Mouse (Mus musculus) MEL (cell line): Measurements from ENCODE around the gene Tesk1. TPM values are rescaled to one million over a fixed set of nuclear protein-coding genes. Genes with fewer than 3 reads are reported as not detected.

Experiments used
- DNase-seq: peaks from one replicate; pipeline ENCODE4 v3.0.0; 2011; ENCODE audit warnings: low read depth, low spot score
- H3K27ac ChIP-seq: 2 replicates; pipeline ENCODE4 v1.5.1; 2012; ENCODE audit warnings: low read depth, mild to moderate bottlenecking, control low read depth, low read length, moderate library complexity; ENCODE audit not compliant: control insufficient read depth
- H3K27me3 ChIP-seq, 2 experiments: fragments of 150-350 bp in 1 of 2; sonication (generic) in 1 of 2; 2 replicates each; pipeline ENCODE4 v1.6.1; 2012; ENCODE audit warnings: low read length in 2 of 2, mild to moderate bottlenecking in 2 of 2, improper control_type of control experiment in 1 of 2, moderate library complexity in 1 of 2; ENCODE audit not compliant: insufficient read depth in 2 of 2, control insufficient read depth in 1 of 2
- H3K36me3 ChIP-seq, 2 experiments: 2 replicates each; pipeline ENCODE4 v1.6.1; 2012 to 2014; ENCODE audit warnings: low read length in 2 of 2, improper control_type of control experiment in 1 of 2, inconsistent platforms in 1 of 2, mild to moderate bottlenecking in 1 of 2; ENCODE audit not compliant: insufficient read depth in 2 of 2, control insufficient read depth in 1 of 2
- H3K4me1 ChIP-seq, 2 experiments: fragments of 150-350 bp in 1 of 2; sonication (generic) in 1 of 2; 2 replicates each; pipeline ENCODE4 v1.6.1; 2012; ENCODE audit warnings: low read length in 2 of 2, improper control_type of control experiment in 1 of 2, mild to moderate bottlenecking in 1 of 2; ENCODE audit not compliant: insufficient read depth in 2 of 2, control insufficient read depth in 1 of 2
- H3K4me3 ChIP-seq, 2 experiments: fragments of 150-350 bp in 1 of 2; sonication (generic) in 1 of 2; 2 replicates each; pipeline ENCODE4 v1.5.1; 2012; ENCODE audit warnings: low read depth in 2 of 2, low read length in 2 of 2, mild to moderate bottlenecking in 2 of 2, moderate library complexity in 2 of 2, control low read depth in 1 of 2, improper control_type of control experiment in 1 of 2; ENCODE audit not compliant: control insufficient read depth in 1 of 2, insufficient read depth in 1 of 2
- H3K79me2 ChIP-seq: 2 replicates; pipeline ENCODE4 v1.6.1; 2012; ENCODE audit warnings: mild to moderate bottlenecking, low read length, moderate library complexity; ENCODE audit not compliant: control insufficient read depth, poor library complexity, insufficient read depth
- H3K9ac ChIP-seq: 2 replicates; pipeline ENCODE4 v1.6.1; 2012; ENCODE audit warnings: low read depth, mild to moderate bottlenecking, control low read depth, low read length, moderate library complexity; ENCODE audit not compliant: control insufficient read depth, poor library complexity, severe bottlenecking
- H3K9me3 ChIP-seq: fragments of 150-350 bp; sonication (generic); replicated peaks from 2 replicates; pipeline ENCODE4 v1.6.1; 2012; ENCODE audit warnings: mild to moderate bottlenecking, low read length, improper control_type of control experiment, moderate library complexity; ENCODE audit not compliant: insufficient read depth
- CHD1 ChIP-seq: IDR thresholded peaks from 2 replicates; pipeline ENCODE4 v1.6.1; 2012; ENCODE audit warnings: low read depth, mild to moderate bottlenecking, inconsistent platforms, low read length, improper control_type of control experiment
- CHD2 ChIP-seq: IDR thresholded peaks from 2 replicates; pipeline ENCODE4 v1.6.1; 2011; ENCODE audit warnings: low read length, improper control_type of control experiment
- E2F4 ChIP-seq: IDR thresholded peaks from 2 replicates; pipeline ENCODE4 v1.6.1; 2011; ENCODE audit warnings: low read depth, low read length, improper control_type of control experiment, borderline replicate concordance
- ELF1 ChIP-seq: IDR thresholded peaks from 2 replicates; pipeline ENCODE4 v1.6.1; 2014; ENCODE audit warnings: low read depth, mild to moderate bottlenecking, inconsistent platforms, low read length, improper control_type of control experiment, moderate library complexity
- EP300 ChIP-seq, 2 experiments: IDR thresholded peaks; 2 replicates each; pipeline ENCODE4 v1.6.1; 2011; ENCODE audit warnings: improper control_type of control experiment in 2 of 2, low read length in 2 of 2, low read depth in 1 of 2, mild to moderate bottlenecking in 1 of 2
- HCFC1 ChIP-seq: IDR thresholded peaks from 2 replicates; pipeline ENCODE4 v1.6.1; 2012; ENCODE audit warnings: low read depth, mild to moderate bottlenecking, inconsistent platforms, low read length, improper control_type of control experiment, moderate library complexity
- JUND ChIP-seq: IDR thresholded peaks from 2 replicates; pipeline ENCODE4 v1.6.1; 2011; ENCODE audit warnings: low read depth, mild to moderate bottlenecking, improper control_type of control experiment, low read length
- KAT2A ChIP-seq: conservative IDR thresholded peaks from 2 replicates; pipeline ENCODE4 v1.6.1; 2012; ENCODE audit warnings: low read depth, low read length, improper control_type of control experiment, inconsistent platforms
- MAFK ChIP-seq: IDR thresholded peaks from 2 replicates; pipeline ENCODE4 v1.6.1; 2011; ENCODE audit warnings: low read depth, mild to moderate bottlenecking, low read length, improper control_type of control experiment, borderline replicate concordance
- MAX ChIP-seq: IDR thresholded peaks from 2 replicates; pipeline ENCODE4 v1.6.1; 2011; ENCODE audit warnings: low read length, improper control_type of control experiment
- MAZ ChIP-seq: IDR thresholded peaks from 2 replicates; pipeline ENCODE4 v1.6.1; 2012; ENCODE audit warnings: low read depth, mild to moderate bottlenecking, inconsistent platforms, low read length, improper control_type of control experiment
- MXI1 ChIP-seq: IDR thresholded peaks from 2 replicates; pipeline ENCODE4 v1.6.1; 2011; ENCODE audit warnings: mild to moderate bottlenecking, low read depth, low read length, improper control_type of control experiment
- MYC ChIP-seq: IDR thresholded peaks from 2 replicates; pipeline ENCODE4 v1.6.1; 2011; ENCODE audit warnings: low read depth, mild to moderate bottlenecking, low read length, improper control_type of control experiment, moderate library complexity
- NELFE ChIP-seq: IDR thresholded peaks from 2 replicates; pipeline ENCODE4 v1.6.1; 2011; ENCODE audit warnings: low read depth, low read length, improper control_type of control experiment
- POLR2AphosphoS2 ChIP-seq: IDR thresholded peaks from 2 replicates; pipeline ENCODE4 v1.6.1; 2011; ENCODE audit warnings: low read length, improper control_type of control experiment
- RAD21 ChIP-seq: IDR thresholded peaks from 2 replicates; pipeline ENCODE4 v1.6.1; 2011; ENCODE audit warnings: mild to moderate bottlenecking, low read depth, low read length, improper control_type of control experiment
- SMC3 ChIP-seq: IDR thresholded peaks from 2 replicates; pipeline ENCODE4 v1.6.1; 2011; ENCODE audit warnings: low read depth, low read length, improper control_type of control experiment
- UBTF ChIP-seq: IDR thresholded peaks from 2 replicates; pipeline ENCODE4 v1.6.1; 2012; ENCODE audit warnings: low read depth, mild to moderate bottlenecking, inconsistent platforms, low read length, improper control_type of control experiment, moderate library complexity, borderline replicate concordance; ENCODE audit not compliant: insufficient read depth
- USF1 ChIP-seq: IDR thresholded peaks from 2 replicates; pipeline ENCODE4 v1.6.1; 2014; ENCODE audit warnings: low read depth, mild to moderate bottlenecking, inconsistent platforms, low read length, improper control_type of control experiment, moderate library complexity
- USF2 ChIP-seq, 2 experiments: IDR thresholded peaks; 2 replicates each; pipeline ENCODE4 v1.6.1; 2011 to 2012; ENCODE audit warnings: improper control_type of control experiment in 2 of 2, low read length in 2 of 2, borderline replicate concordance in 1 of 2, inconsistent platforms in 1 of 2, low read depth in 1 of 2, mild to moderate bottlenecking in 1 of 2; ENCODE audit not compliant: insufficient read depth in 1 of 2
- ZC3H11A ChIP-seq: IDR thresholded peaks from 2 replicates; pipeline ENCODE4 v1.6.1; 2012; ENCODE audit warnings: low read depth, mild to moderate bottlenecking, inconsistent platforms, low read length, improper control_type of control experiment
- ZMIZ1 ChIP-seq: IDR thresholded peaks from 2 replicates; pipeline ENCODE4 v1.6.1; 2012; ENCODE audit warnings: low read depth, mild to moderate bottlenecking, inconsistent platforms, low read length, improper control_type of control experiment, moderate library complexity
- ZNF384 ChIP-seq: IDR thresholded peaks from 2 replicates; pipeline ENCODE4 v1.6.1; 2012; ENCODE audit warnings: low read depth, mild to moderate bottlenecking, inconsistent platforms, low read length, improper control_type of control experiment
- polyA plus RNA-seq, 2 experiments: library from polyadenylated mRNA; stranded (reverse) in 1 of 2; unstranded in 1 of 2; fragments of >175 nt in 1 of 2; fragments of >200 nt in 1 of 2; gene quantifications; 2 replicates each; pipeline versions ENCODE4 v1.2.1 to v1.2.4; 2012; ENCODE audit warnings: low replicate concordance in 2 of 2, low read depth in 1 of 2; ENCODE audit not compliant: insufficient read length in 2 of 2, insufficient read depth in 1 of 2, missing spikeins in 1 of 2
- total RNA-seq: library from RNA; depleted of rRNA; stranded (reverse); fragments of 300-350 nt; gene quantifications from 2 replicates; pipeline ENCODE4 v1.2.3, GENCODE M21; 2012

The Tesk1 gene
- total and polyA plus RNA-seq, 3 experiments, result 9.1 to 24.6 TPM; not detected in 1

DNA sequence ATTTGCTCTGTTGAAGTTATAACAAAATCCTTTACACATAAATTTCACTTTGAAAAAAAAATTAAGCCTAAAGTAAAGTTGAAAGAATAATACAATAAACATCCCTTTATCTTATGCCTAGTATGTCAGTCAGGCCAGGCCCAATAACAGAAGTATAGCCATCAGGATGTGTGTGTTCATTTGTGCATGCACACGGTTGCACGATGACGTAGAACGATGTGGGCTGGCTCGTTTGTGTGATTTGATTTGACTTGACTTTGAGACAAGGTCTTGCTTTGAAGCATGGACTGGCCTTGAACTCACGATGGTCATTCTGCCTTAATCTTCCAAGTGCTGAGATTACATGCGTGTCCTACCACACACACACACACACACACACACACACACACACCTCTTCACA, 25.1 kb downstream of the Tesk1 start:
- Histone ChIP-seq H3K9ac (no peak overlapping the region), H3K9me3 (no peaks in the 10 kb centered on the region), H3K4me1 (peaks cover 4 to 6% of the 10 kb centered on the region in 2 experiments; a peak in 1 of 4 replicates), H3K79me2 (no peaks in the 10 kb centered on the region), H3K27ac (no peak overlapping the region), H3K4me3 (no peak overlapping the region), H3K27me3 (no peaks in the 10 kb centered on the region), H3K36me3 (peaks cover 0 to 5% of the 10 kb centered on the region in 2 experiments; a peak in 2 of 4 replicates)
- TF ChIP-seq MXI1 (no peak), ZMIZ1 (no peak), NELFE (no peak), ZC3H11A (no peak), EP300 (IDR thresholded peaks at IDR 0.05; ENCODE audit: low read depth in 1 of 2, low read length in 2 of 2) (no peak), CHD2 (no peak), POLR2AphosphoS2 (no peak), KAT2A (no peak), USF2 (IDR thresholded peaks at IDR 0.05; ENCODE audit: borderline replicate concordance in 1 of 2, insufficient read depth in 1 of 2, low read depth in 1 of 2, low read length in 2 of 2) (no peak), UBTF (no peak), CHD1 (no peak), E2F4 (no peak), ZNF384 (no peak)
- DNase-seq, result no peak

DNA sequence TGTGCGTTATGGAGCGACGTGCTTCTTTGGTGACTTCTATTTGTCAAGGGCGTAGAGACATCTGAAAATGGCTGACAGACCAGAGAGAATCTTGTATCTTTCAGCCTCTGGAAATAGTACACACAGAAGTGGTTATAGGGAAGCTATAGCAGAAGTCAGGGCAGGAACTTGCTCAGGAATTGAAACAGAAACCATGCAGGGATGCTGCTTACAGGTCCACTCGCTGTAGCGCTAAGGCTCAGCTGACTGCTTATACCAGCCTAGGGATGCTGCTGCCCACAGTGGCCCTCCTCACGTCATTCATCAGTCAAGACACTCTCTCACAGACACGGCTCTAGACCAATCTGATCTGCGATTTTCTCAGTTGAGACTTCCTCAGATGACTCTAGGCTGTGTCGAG, 28.6 kb downstream of the Tesk1 start:
- Histone ChIP-seq H3K4me3 (no peak overlapping the region), H3K79me2 (no peaks in the 10 kb centered on the region), H3K27ac (no peak overlapping the region), H3K27me3 (no peaks in the 10 kb centered on the region), H3K9me3 (no peaks in the 10 kb centered on the region), H3K4me1 (no peaks in the 10 kb centered on the region), H3K9ac (no peak overlapping the region), H3K36me3 (no peaks in the 10 kb centered on the region)
- DNase-seq, result no peak
- TF ChIP-seq ZC3H11A (no peak), ELF1 (no peak), SMC3 (no peak), USF1 (no peak), UBTF (no peak), EP300 (IDR thresholded peaks at IDR 0.05; ENCODE audit: low read depth in 1 of 2, low read length in 2 of 2) (no peak), MAFK (no peak), MXI1 (no peak), NELFE (no peak), MYC (no peak), KAT2A (no peak), E2F4 (no peak), POLR2AphosphoS2 (no peak), CHD2 (no peak), JUND (no peak), MAX (no peak), HCFC1 (no peak), RAD21 (no peak), ZMIZ1 (no peak), MAZ (no peak)
